Mouse (Mus musculus): ENCODE data around the gene Pet117. TPM values are rescaled to one million over a fixed set of nuclear protein-coding genes. Genes with fewer than 3 reads are reported as not detected.

The Pet117 gene
- polyA plus RNA-seq, 1 experiment, result not detected

DNA sequence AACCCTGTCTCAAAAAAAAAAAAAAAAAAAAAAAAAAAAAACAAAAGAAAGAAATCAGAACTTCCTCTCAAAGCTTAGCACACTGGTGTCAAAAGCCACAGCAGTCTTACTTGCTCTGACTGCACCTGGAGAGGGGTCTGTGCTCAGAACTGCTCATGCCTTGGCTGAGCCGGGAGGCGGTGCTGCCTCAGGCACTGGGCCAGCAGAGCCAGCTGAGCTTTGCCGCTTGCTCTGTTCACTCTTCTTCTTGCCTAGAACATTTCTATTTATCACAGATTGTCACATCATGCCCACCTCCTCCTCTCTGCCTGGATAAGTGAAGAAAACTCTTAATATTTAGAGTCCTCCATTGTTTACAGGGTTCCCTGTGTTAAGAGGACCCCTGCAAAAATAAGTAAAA, 41.8 kb downstream of the Pet117 start:
- no peaks in the 10 kb centered on the region for H3K27me3 ChIP-seq (ENCODE audit: control insufficient read depth, insufficient read depth, low read length)
- TF ChIP-seq CTCF (IDR thresholded peaks at IDR 0.05; ENCODE audit: control insufficient read depth, insufficient read depth, insufficient replicate concordance, low read depth, low read length) (no peak), POLR2A (IDR thresholded peaks at IDR 0.05; ENCODE audit: control insufficient read depth, low read depth, low read length) (no peak)
- peaks cover 2% of the 10 kb centered on the region; the same call in 1 of the 2 replicates for H3K36me3 ChIP-seq (ENCODE audit: control insufficient read depth, insufficient read depth, low read length)
- no peaks in the 10 kb centered on the region for H3K4me1 ChIP-seq (ENCODE audit: control insufficient read depth, insufficient read depth, low read length)
- H3K4me3 ChIP-seq (ENCODE audit: control insufficient read depth, low read depth, low read length), result no peak overlapping the region
- no peak overlapping the region for H3K27ac ChIP-seq (ENCODE audit: control insufficient read depth, insufficient read depth, low read depth, low read length)

- Histone ChIP-seq H3K27me3 (ENCODE audit: control insufficient read depth, insufficient read depth, low read length) (no peaks in the 10 kb centered on the region), H3K4me1 (ENCODE audit: control insufficient read depth, insufficient read depth, low read length) (no peaks in the 10 kb centered on the region), H3K36me3 (ENCODE audit: control insufficient read depth, insufficient read depth, low read length) (no peaks in the 10 kb centered on the region), H3K27ac (ENCODE audit: control insufficient read depth, insufficient read depth, low read depth, low read length) (no peak overlapping the region), H3K4me3 (ENCODE audit: control insufficient read depth, low read depth, low read length) (no peak overlapping the region)
- TF ChIP-seq CTCF (IDR thresholded peaks at IDR 0.05; ENCODE audit: control insufficient read depth, insufficient read depth, insufficient replicate concordance, low read depth, low read length), result no peak
- no peak for TF ChIP-seq POLR2A (IDR thresholded peaks at IDR 0.05; ENCODE audit: control insufficient read depth, low read depth, low read length)
Measured at GRCm38 (mm10) chr2:144414646-144415045, 45.9 kb downstream of the Pet117 start.

DNA sequence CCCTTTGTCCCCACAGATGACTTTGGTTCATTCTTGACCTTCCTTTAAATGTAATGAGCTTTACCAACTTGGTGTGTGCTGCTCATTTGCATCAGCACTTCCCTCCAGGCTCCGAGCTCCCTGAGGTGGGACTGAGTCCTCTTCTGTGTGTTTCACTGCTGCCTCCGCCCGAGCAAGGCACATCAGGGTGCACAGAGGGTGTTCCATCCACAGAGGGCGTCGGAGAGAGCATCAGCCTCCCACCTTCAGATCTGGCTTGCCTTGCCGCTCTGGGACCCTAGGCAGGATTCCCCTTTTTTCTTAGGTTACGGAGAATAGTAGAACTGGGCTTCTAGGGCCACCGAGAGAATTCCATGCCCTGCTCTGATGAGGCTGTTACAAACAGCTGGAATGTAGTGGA, 48.1 kb downstream of the Pet117 start:
- Histone ChIP-seq H3K4me3 (ENCODE audit: control insufficient read depth, low read depth, low read length) (no peak overlapping the region), H3K4me1 (ENCODE audit: control insufficient read depth, insufficient read depth, low read length) (no peaks in the 10 kb centered on the region), H3K27me3 (ENCODE audit: control insufficient read depth, insufficient read depth, low read length) (no peaks in the 10 kb centered on the region), H3K27ac (ENCODE audit: control insufficient read depth, insufficient read depth, low read depth, low read length) (no peak overlapping the region), H3K36me3 (ENCODE audit: control insufficient read depth, insufficient read depth, low read length) (no peaks in the 10 kb centered on the region)
- TF ChIP-seq POLR2A (IDR thresholded peaks at IDR 0.05; ENCODE audit: control insufficient read depth, low read depth, low read length) (no peak), CTCF (IDR thresholded peaks at IDR 0.05; ENCODE audit: control insufficient read depth, insufficient read depth, insufficient replicate concordance, low read depth, low read length) (no peak)

DNA sequence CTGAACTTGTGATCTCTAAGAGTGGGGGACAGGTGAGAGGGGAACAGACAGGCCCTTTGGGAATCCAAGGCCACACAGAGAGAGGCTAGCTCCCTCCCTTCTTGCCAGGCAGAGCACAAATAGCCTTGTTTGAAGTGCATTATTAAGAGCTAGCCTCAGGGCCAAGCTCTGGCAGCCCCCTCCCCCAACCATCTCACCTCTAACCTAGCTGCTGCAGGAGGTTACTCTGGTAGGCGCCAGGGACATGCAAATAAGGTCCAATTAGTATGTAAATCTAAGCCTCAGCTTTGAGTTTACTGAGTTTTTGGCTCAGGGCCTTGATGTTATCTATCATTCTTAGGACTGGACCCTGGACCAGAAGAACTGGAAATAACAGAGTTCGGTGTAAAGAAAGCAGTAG, 49.3 kb downstream of the Pet117 start:
- TF ChIP-seq CTCF (IDR thresholded peaks at IDR 0.05; ENCODE audit: control insufficient read depth, insufficient read depth, insufficient replicate concordance, low read depth, low read length) (no peak), POLR2A (IDR thresholded peaks at IDR 0.05; ENCODE audit: control insufficient read depth, low read depth, low read length) (no peak)
- Histone ChIP-seq H3K27ac (ENCODE audit: control insufficient read depth, insufficient read depth, low read depth, low read length) (no peak overlapping the region), H3K4me3 (ENCODE audit: control insufficient read depth, low read depth, low read length) (no peak overlapping the region), H3K4me1 (ENCODE audit: control insufficient read depth, insufficient read depth, low read length) (no peaks in the 10 kb centered on the region), H3K27me3 (ENCODE audit: control insufficient read depth, insufficient read depth, low read length) (no peaks in the 10 kb centered on the region), H3K36me3 (ENCODE audit: control insufficient read depth, insufficient read depth, low read length) (no peaks in the 10 kb centered on the region)

GRCm38 (mm10) chr2:144422094-144422675, 53.4 kb downstream of the Pet117 start:
- Histone ChIP-seq H3K4me3 (ENCODE audit: control insufficient read depth, low read depth, low read length) (no peak overlapping the region), H3K4me1 (ENCODE audit: control insufficient read depth, insufficient read depth, low read length) (no peaks in the 10 kb centered on the region), H3K27me3 (ENCODE audit: control insufficient read depth, insufficient read depth, low read length) (no peaks in the 10 kb centered on the region), H3K36me3 (ENCODE audit: control insufficient read depth, insufficient read depth, low read length) (no peaks in the 10 kb centered on the region), H3K27ac (ENCODE audit: control insufficient read depth, insufficient read depth, low read depth, low read length) (no peak overlapping the region)
- no peak for TF ChIP-seq POLR2A (IDR thresholded peaks at IDR 0.05; ENCODE audit: control insufficient read depth, low read depth, low read length)
- no peak for TF ChIP-seq CTCF (IDR thresholded peaks at IDR 0.05; ENCODE audit: control insufficient read depth, insufficient read depth, insufficient replicate concordance, low read depth, low read length)

Other genes starting within 250 kb of the Pet117 start
- gene Mgme1, start 98.3 kb upstream of the Pet117 start, polyA plus RNA-seq (2012; rRNA removed), result 2.5 and 2.8 TPM in 2 replicates
- gene Snx5, start 98.1 kb upstream of the Pet117 start, polyA plus RNA-seq (2012; rRNA removed), result 12.9 and 13.3 TPM in 2 replicates
- 62.9 and 89.3 TPM in 2 replicates for gene Ovol2, start 36.9 kb upstream of the Pet117 start, polyA plus RNA-seq (2012; rRNA removed)
- 6.9 and 7.2 TPM in 2 replicates for gene Kat14, start within 50 bp of the Pet117 start, polyA plus RNA-seq (2012; rRNA removed)
- 5.1 and 6.2 TPM in 2 replicates for gene Dzank1, start 158.4 kb downstream of the Pet117 start, polyA plus RNA-seq (2012; rRNA removed)
- gene Polr3f, start 158.7 kb downstream of the Pet117 start, polyA plus RNA-seq (2012; rRNA removed), result 7.4 TPM in 2 replicates
- 2.9 and 3.1 TPM in 2 replicates for gene Rbbp9, start 181.9 kb downstream of the Pet117 start, polyA plus RNA-seq (2012; rRNA removed)
- 37.1 and 37.4 TPM in 2 replicates for gene Sec23b, start 187.2 kb downstream of the Pet117 start, polyA plus RNA-seq (2012; rRNA removed)
- gene Smim26, start 225.1 kb downstream of the Pet117 start, polyA plus RNA-seq (2012; rRNA removed), result 2.3 and 2.7 TPM in 2 replicates
- gene Dtd1, start 230.9 kb downstream of the Pet117 start, polyA plus RNA-seq (2012; rRNA removed), result 11.2 and 11.8 TPM in 2 replicates